Comparison of ENCODE assay signal across 10 mouse cellular contexts in the genomic region with DNA sequence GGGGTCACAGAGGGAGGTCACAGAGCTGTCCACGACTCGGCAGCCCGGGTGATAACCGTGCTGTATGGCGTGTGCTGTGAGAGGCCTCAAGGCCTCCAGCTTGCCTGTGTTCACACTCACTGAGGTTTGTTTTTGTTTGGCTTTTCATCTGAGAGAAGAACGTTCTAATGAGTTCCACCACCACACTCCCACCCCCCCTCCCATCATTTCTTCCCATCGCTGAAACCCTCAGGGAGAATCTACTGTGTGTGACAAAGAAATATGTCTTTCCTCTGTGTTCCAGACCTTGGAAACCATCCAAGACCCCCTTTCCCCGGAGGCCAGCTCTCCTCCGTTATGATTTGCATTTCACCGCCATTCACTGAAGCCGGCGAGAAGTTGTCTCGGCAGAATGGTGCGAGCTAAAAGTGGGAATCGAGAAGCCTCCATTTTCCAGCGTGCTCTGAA.
DNase-seq lines count a peak whose midpoint lies in the region; ATAC-seq and TF ChIP-seq lines count a peak whose summit lies in the region.
"Had no signal": no experiment of that assay in that cellular context is flagged by ENCODE, and none has a peak within 500 bp of the region (broad histone marks: within the 10 kb centered on the region; RNA-seq: fewer than 3 reads in every experiment).

No protein-coding gene starts in this region.

- no peak overlapping the region for H3K4me3 ChIP-seq in heart, embryonic 12.5 days
- H3K4me3 ChIP-seq in lung, embryonic 15.5 days = no peak overlapping the region
- no peak overlapping the region for H3K4me3 ChIP-seq in lung, adult 2 months (replicated peaks; ENCODE audit: extremely low read depth, low read depth, low read length)
- H3K4me3 ChIP-seq in hindbrain, embryonic 10.5 days = no peak overlapping the region
- H3K4me3 ChIP-seq in neural tube, embryonic 12.5 days = no peak overlapping the region

- no peak for TF ChIP-seq POLR2A in lung, adult 2 months (IDR thresholded peaks at IDR 0.05; ENCODE audit: borderline replicate concordance, extremely low read depth, low read depth, low read length)

- no peak overlapping the region for H3K9ac ChIP-seq in heart, embryonic 12.5 days
- H3K9ac ChIP-seq in lung, embryonic 15.5 days = no peak overlapping the region
- H3K9ac ChIP-seq in neural tube, embryonic 12.5 days = no peak overlapping the region

- TF ChIP-seq CTCF in lung, adult 2 months (IDR thresholded peaks at IDR 0.05; ENCODE audit: insufficient read depth, low read length) = no peak

- 0 out of 2 replicates have a peak, but pooled peaks cover 8% of the 10 kb centered on the region for H3K27me3 ChIP-seq in heart, embryonic 12.5 days (replicated peaks)
- no peaks in the 10 kb centered on the region for H3K27me3 ChIP-seq in lung, embryonic 15.5 days
- 0 out of 2 replicates have a peak, but pooled peaks cover 2% of the 10 kb centered on the region for H3K27me3 ChIP-seq in hindbrain, embryonic 10.5 days (ENCODE audit: insufficient read depth, poor library complexity, severe bottlenecking)
- H3K27me3 ChIP-seq in neural tube, embryonic 12.5 days (replicated peaks) = no peaks in the 10 kb centered on the region

- no peaks in the 10 kb centered on the region for H3K9me3 ChIP-seq in heart, embryonic 12.5 days (replicated peaks)
- H3K9me3 ChIP-seq in lung, embryonic 15.5 days = no peaks in the 10 kb centered on the region
- no peaks in the 10 kb centered on the region for H3K9me3 ChIP-seq in hindbrain, embryonic 10.5 days
- no peaks in the 10 kb centered on the region for H3K9me3 ChIP-seq in neural tube, embryonic 12.5 days

- 37% methylated on average over 16 of the region's 16 CpGs for WGBS in heart, embryonic 12.5 days
- 32% methylated on average over 16 of the region's 16 CpGs for WGBS in lung, embryonic 15.5 days
- 42% methylated on average over 16 of the region's 16 CpGs for WGBS in lung, adult 2 months
- WGBS in hindbrain, embryonic 10.5 days = 55% methylated on average over 16 of the region's 16 CpGs
- 27% methylated on average over 16 of the region's 16 CpGs for WGBS in neural tube, embryonic 12.5 days

- peak overlapping the region; percentile 37 for H3K4me2 ChIP-seq in heart, embryonic 12.5 days
- peak overlapping the region; percentile 32 for H3K4me2 ChIP-seq in lung, embryonic 15.5 days
- peak overlapping the region; percentile 41 for H3K4me2 ChIP-seq in neural tube, embryonic 12.5 days (replicated peaks)

- H3K27ac ChIP-seq in heart, embryonic 12.5 days (ENCODE audit: poor library complexity, severe bottlenecking) = no peak overlapping the region
- no peak overlapping the region for H3K27ac ChIP-seq in lung, embryonic 15.5 days
- peak overlapping the region; percentile 53; the same call in 1 of the 2 replicates for H3K27ac ChIP-seq in hindbrain, embryonic 10.5 days
- no peak overlapping the region for H3K27ac ChIP-seq in neural tube, embryonic 12.5 days
- H3K27ac ChIP-seq: macrophage had no signal

- intact Hi-C loops in heart, postnatal 36 days (cut with DNase I) = no loop called here

- no peak for ATAC-seq in heart, embryonic 12.5 days (ENCODE audit: insufficient number of reproducible peaks, low FRiP score)
- ATAC-seq in lung, embryonic 15.5 days (ENCODE audit: borderline replicate concordance, extremely low read depth, low FRiP score, low TSS enrichment) = peak; percentile 81
- ATAC-seq in neural tube, embryonic 12.5 days (ENCODE audit: low FRiP score, low read depth) = peak; percentile 54; the same call in 1 of the 2 replicates

- peaks cover 10% of the 10 kb centered on the region for H3K4me1 ChIP-seq in heart, embryonic 12.5 days (replicated peaks)
- no peaks in the 10 kb centered on the region for H3K4me1 ChIP-seq in lung, embryonic 15.5 days
- H3K4me1 ChIP-seq in lung, adult 2 months (ENCODE audit: control insufficient read depth, insufficient read depth, low read length) = peaks cover 3% of the 10 kb centered on the region; the same call in 1 of the 2 replicates
- peaks cover 21% of the 10 kb centered on the region for H3K4me1 ChIP-seq in hindbrain, embryonic 10.5 days (replicated peaks)
- H3K4me1 ChIP-seq in neural tube, embryonic 12.5 days = peaks cover 22% of the 10 kb centered on the region

- no peaks in the 10 kb centered on the region for H3K36me3 ChIP-seq in heart, embryonic 12.5 days
- no peaks in the 10 kb centered on the region for H3K36me3 ChIP-seq in lung, embryonic 15.5 days
- H3K36me3 ChIP-seq in hindbrain, embryonic 10.5 days = no peaks in the 10 kb centered on the region
- no peaks in the 10 kb centered on the region for H3K36me3 ChIP-seq in neural tube, embryonic 12.5 days

- no peak for DNase-seq in heart, postnatal 36 days
- DNase-seq in lung, adult 2 months = no peak
- DNase-seq in hindbrain, embryonic 10.5 days (ENCODE audit: low spot score) = no peak
- no peak for DNase-seq in adipocyte (ENCODE audit: low spot score)
- DNase-seq in T-cell, adult 2 months (ENCODE audit: low spot score) = no peak
- DNase-seq: right cerebral cortex, postnatal 25 days had no signal
